Mouse (Mus musculus): Measurements from ENCODE around the gene Shcbp1l. TPM values are rescaled to one million over a fixed set of nuclear protein-coding genes. Genes with fewer than 3 reads are reported as not detected.
"Not testable (repeated sequence)": the region's sequence is repeated elsewhere in the genome, so short reads cannot be mapped to it uniquely, and the experiment has no call there.

The Shcbp1l gene
- polyA plus RNA-seq, 1 experiment from 2014 or later = 0.28 TPM

- ATAC-seq (ENCODE audit: insufficient read depth, low FRiP score, low read depth) = no peak
- Histone ChIP-seq H3K4me2 (no peak overlapping the region), H3K4me3 (replicated peaks) (no peak overlapping the region), H3K36me3 (peaks cover 48% of the 10 kb centered on the region), H3K9me3 (no peaks in the 10 kb centered on the region), H3K27ac (no peak overlapping the region), H3K4me1 (no peaks in the 10 kb centered on the region), H3K9ac (no peak overlapping the region), H3K27me3 (replicated peaks) (no peaks in the 10 kb centered on the region)
- 86% methylated on average over 1 of the region's 1 CpGs for WGBS
These were observed 36.8 kb downstream of the Shcbp1l start for GRCm38 (mm10) chr1:153461796-153462195.

DNA sequence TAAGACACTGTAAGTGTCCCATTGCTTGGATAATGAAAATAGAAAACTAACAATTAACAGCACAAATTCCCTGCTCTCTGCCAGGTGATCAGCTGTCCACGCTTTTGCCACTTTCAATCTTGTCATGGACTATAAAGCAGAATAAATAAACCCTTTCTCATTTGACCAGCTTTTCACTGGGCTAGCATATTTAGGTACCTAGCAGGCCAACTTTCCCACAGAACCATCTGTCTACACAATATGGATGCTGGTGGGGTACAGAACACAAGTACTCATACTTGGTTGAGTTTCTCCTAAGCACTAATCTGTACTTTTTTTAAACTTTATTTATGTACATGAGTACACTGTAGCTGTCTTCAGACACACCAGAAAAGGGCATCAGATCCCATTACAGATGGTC, 54.3 kb downstream of the Shcbp1l start:
- no peak overlapping the region for H3K9ac ChIP-seq
- no peak overlapping the region for H3K4me2 ChIP-seq
- ATAC-seq (ENCODE audit: insufficient read depth, low FRiP score, low read depth) = no peak
- H3K27me3 ChIP-seq (replicated peaks) = no peaks in the 10 kb centered on the region
- no peak overlapping the region for H3K27ac ChIP-seq
- no peaks in the 10 kb centered on the region for H3K9me3 ChIP-seq
- 87% methylated on average over 1 of the region's 1 CpGs for WGBS
- peaks cover 43% of the 10 kb centered on the region for H3K36me3 ChIP-seq
- no peak overlapping the region for H3K4me3 ChIP-seq (replicated peaks)
- no peaks in the 10 kb centered on the region for H3K4me1 ChIP-seq

- no peak overlapping the region for H3K9ac ChIP-seq
- no peaks in the 10 kb centered on the region for H3K9me3 ChIP-seq
- no peak overlapping the region for H3K4me2 ChIP-seq
- no peaks in the 10 kb centered on the region for H3K4me1 ChIP-seq
- no peak overlapping the region for H3K27ac ChIP-seq
- 49% methylated on average over 1 of the region's 1 CpGs for WGBS
- H3K4me3 ChIP-seq (replicated peaks) = no peak overlapping the region
- no peaks in the 10 kb centered on the region for H3K27me3 ChIP-seq (replicated peaks)
- peaks cover 39% of the 10 kb centered on the region for H3K36me3 ChIP-seq
- no peak for ATAC-seq (ENCODE audit: insufficient read depth, low FRiP score, low read depth)
These were observed 55.5 kb downstream of the Shcbp1l start for GRCm38 (mm10) chr1:153480386-153481024.

GRCm38 (mm10) chr1:153481025-153481412, 56.1 kb downstream of the Shcbp1l start:
- ATAC-seq (ENCODE audit: insufficient read depth, low FRiP score, low read depth) = no peak
- H3K9me3 ChIP-seq = no peaks in the 10 kb centered on the region
- H3K4me2 ChIP-seq = no peak overlapping the region
- H3K4me1 ChIP-seq = peaks cover under 1% of the 10 kb centered on the region; the same call in 1 of the 2 replicates
- no peak overlapping the region for H3K4me3 ChIP-seq (replicated peaks)
- peaks cover 39% of the 10 kb centered on the region for H3K36me3 ChIP-seq
- H3K27me3 ChIP-seq (replicated peaks) = no peaks in the 10 kb centered on the region
- WGBS = 80% methylated on average over 1 of the region's 1 CpGs
- no peak overlapping the region for H3K9ac ChIP-seq
- H3K27ac ChIP-seq = no peak overlapping the region

- no peak for ATAC-seq (ENCODE audit: insufficient read depth, low FRiP score, low read depth)
- WGBS = 39% methylated on average over 2 of the region's 2 CpGs
These were observed 60.3 kb downstream of the Shcbp1l start for GRCm38 (mm10) chr1:153485201-153485796.

DNA sequence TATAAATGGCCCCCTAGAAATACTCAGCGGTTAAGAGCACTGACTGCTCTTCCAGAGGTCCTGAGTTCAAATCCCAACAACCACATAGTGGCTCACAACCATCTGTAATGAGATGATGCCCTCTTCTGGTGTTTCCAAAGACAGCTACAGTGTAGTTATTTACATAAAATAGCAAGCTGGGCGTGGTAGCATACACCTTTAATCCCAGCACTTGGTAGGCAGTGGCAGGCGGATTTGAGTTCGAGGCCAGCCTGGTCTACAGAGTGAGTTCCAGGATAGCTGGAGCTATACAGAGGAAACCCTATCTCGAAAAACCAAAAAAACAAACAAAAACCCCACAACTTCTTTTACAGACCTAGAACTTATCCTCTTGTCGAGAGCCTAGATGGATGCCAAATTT, 61.2 kb downstream of the Shcbp1l start:
- Histone ChIP-seq H3K4me3 (replicated peaks) (peak overlapping the region; percentile 87), H3K36me3 (peaks cover 10% of the 10 kb centered on the region; the same call in 1 of the 2 replicates), H3K9ac (peak overlapping the region; percentile 94; the same call in 1 of the 2 replicates), H3K4me2 (peak overlapping the region; percentile 67)
- H3K9me3 ChIP-seq; H3K27me3 ChIP-seq (replicated peaks); ATAC-seq (ENCODE audit: insufficient read depth, low FRiP score, low read depth); H3K27ac ChIP-seq; H3K4me1 ChIP-seq: not testable (repeated sequence)
- 6% methylated on average over 6 of the region's 6 CpGs for WGBS

More at GRCm38 (mm10) chr1:153485201-153485796, 60.3 kb downstream of the Shcbp1l start:
- Histone ChIP-seq H3K36me3 (peaks cover 17% of the 10 kb centered on the region), H3K4me1 (peaks cover 4% of the 10 kb centered on the region; the same call in 1 of the 2 replicates), H3K27ac (no peak overlapping the region), H3K4me2 (peak overlapping the region; percentile 67), H3K27me3 (replicated peaks) (no peaks in the 10 kb centered on the region), H3K9me3 (no peaks in the 10 kb centered on the region), H3K4me3 (replicated peaks) (peak overlapping the region; percentile 19), H3K9ac (no peak overlapping the region)

DNA sequence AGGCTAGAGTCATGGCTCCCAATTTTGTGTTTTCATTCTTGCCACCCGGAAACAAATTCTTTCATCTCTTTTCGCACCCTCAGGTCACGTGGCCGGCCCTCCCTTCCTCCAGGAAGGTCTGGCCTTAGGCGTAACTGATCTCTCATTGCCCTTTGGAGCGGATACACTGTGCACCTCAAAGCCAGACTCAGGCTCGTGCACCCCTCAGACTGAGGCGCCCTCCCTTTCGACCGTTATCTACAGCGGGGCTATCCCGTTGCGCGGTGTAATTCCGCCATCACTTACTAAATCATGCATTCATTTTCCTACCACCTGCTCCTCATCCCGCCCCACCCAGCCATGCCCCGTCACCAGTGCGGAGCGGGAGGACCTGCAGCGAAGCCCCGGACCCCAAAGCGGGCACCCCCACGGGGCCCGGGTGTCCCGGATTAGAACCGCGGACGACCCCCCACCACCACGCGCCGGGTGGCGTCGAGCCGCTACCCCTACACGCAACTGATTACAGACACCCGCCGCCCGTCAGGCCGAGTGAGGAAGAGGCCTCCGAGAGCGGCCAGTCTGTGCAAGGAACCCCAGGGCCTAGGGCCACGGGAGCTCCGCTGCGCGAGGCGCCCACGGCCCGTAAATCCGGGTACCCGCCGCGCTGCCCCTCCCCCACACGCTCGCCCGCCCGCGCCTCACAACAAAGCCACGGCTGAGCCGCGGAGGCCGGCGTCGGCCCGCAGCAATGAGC, 62.0 kb downstream of the Shcbp1l start:
- Histone ChIP-seq H3K27ac (peak overlapping the region; percentile 87), H3K4me1 (peaks cover 4% of the 10 kb centered on the region; the same call in 1 of the 2 replicates), H3K36me3 (peaks cover 8% of the 10 kb centered on the region; the same call in 1 of the 2 replicates), H3K27me3 (replicated peaks) (no peaks in the 10 kb centered on the region), H3K9me3 (no peaks in the 10 kb centered on the region), H3K4me3 (replicated peaks) (peak overlapping the region; percentile 87), H3K4me2 (peak overlapping the region; percentile 67), H3K9ac (peak overlapping the region; percentile 94)
- peak; percentile 74 for ATAC-seq (ENCODE audit: insufficient read depth, low FRiP score, low read depth)
- WGBS = under 1% methylated on average over 64 of the region's 64 CpGs

GRCm38 (mm10) chr1:153487500-153487879, 62.5 kb downstream of the Shcbp1l start, which contains the start of gene Dhx9:
TSS of gene Dhx9 (minus strand) at chr1:153487660.
- no peaks in the 10 kb centered on the region for H3K9me3 ChIP-seq
- H3K4me1 ChIP-seq = peaks cover 4% of the 10 kb centered on the region; the same call in 1 of the 2 replicates
- peak; percentile 90 for ATAC-seq (ENCODE audit: insufficient read depth, low FRiP score, low read depth)
- H3K27ac ChIP-seq = peak within 1 kb of the TSS; percentile 87
- under 1% methylated on average over 35 of the region's 35 CpGs for WGBS
- peak within 1 kb of the TSS; percentile 67 for H3K4me2 ChIP-seq
- H3K4me3 ChIP-seq (replicated peaks) = peak within 1 kb of the TSS; percentile 87
- H3K27me3 ChIP-seq (replicated peaks) = no peaks in the 10 kb centered on the region
- H3K9ac ChIP-seq = peak within 1 kb of the TSS; percentile 94
- peaks cover 6% of the 10 kb centered on the region; the same call in 1 of the 2 replicates for H3K36me3 ChIP-seq

DNA sequence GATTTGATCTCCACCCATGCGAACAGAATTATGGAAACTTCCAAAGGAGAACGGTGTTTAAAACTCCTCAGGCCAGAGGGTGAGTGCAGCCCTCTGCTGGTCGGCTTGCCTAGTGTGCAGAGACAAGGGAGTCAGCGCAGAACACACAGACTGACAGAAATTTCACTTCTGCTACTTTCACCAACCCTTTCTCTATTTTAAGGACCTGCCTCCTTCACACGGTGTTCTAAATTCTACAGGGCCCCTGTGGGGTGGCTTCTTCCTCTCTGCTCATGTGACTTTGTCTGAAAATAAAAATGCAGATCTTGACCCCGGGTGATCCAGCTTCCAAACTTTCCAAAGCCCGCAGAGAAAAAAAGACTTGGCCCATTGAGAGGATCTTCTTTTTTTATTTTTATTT, 64.2 kb downstream of the Shcbp1l start:
- 54% methylated on average over 7 of the region's 7 CpGs for WGBS
- no peaks in the 10 kb centered on the region for H3K27me3 ChIP-seq (replicated peaks)
- H3K27ac ChIP-seq = no peak overlapping the region
- H3K36me3 ChIP-seq = no peaks in the 10 kb centered on the region
- ATAC-seq (ENCODE audit: insufficient read depth, low FRiP score, low read depth) = no peak
- H3K4me2 ChIP-seq = no peak overlapping the region
- peaks cover 4% of the 10 kb centered on the region; the same call in 1 of the 2 replicates for H3K4me1 ChIP-seq
- no peaks in the 10 kb centered on the region for H3K9me3 ChIP-seq
- H3K4me3 ChIP-seq (replicated peaks) = no peak overlapping the region
- no peak overlapping the region for H3K9ac ChIP-seq

DNA sequence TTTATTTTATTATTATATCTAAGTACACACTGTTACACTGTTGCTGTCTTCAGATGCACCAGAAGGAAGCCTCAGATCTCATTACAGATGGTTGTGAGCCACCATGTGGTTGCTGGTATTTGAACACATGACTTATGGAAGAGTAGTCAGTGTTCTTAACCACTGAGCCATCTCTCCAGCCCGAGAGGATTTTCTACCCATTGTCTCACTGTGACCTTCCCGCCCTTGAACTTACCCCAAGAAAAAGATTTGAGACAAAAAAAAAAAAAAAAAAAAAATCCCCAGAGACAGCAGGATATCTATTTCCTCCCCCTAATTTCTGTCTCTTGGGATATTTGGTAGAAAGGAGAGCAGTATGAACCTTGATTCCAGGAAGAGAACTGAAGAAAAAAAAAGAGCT, 64.6 kb downstream of the Shcbp1l start:
- no peak overlapping the region for H3K4me3 ChIP-seq (replicated peaks)
- no peak overlapping the region for H3K9ac ChIP-seq
- no peaks in the 10 kb centered on the region for H3K9me3 ChIP-seq
- no peak overlapping the region for H3K27ac ChIP-seq
- H3K36me3 ChIP-seq = no peaks in the 10 kb centered on the region
- no peaks in the 10 kb centered on the region for H3K27me3 ChIP-seq (replicated peaks)
- H3K4me1 ChIP-seq = peaks cover 4% of the 10 kb centered on the region; the same call in 1 of the 2 replicates
- ATAC-seq (ENCODE audit: insufficient read depth, low FRiP score, low read depth) = no peak
- WGBS = 58% methylated on average over 2 of the region's 2 CpGs
- no peak overlapping the region for H3K4me2 ChIP-seq

DNA sequence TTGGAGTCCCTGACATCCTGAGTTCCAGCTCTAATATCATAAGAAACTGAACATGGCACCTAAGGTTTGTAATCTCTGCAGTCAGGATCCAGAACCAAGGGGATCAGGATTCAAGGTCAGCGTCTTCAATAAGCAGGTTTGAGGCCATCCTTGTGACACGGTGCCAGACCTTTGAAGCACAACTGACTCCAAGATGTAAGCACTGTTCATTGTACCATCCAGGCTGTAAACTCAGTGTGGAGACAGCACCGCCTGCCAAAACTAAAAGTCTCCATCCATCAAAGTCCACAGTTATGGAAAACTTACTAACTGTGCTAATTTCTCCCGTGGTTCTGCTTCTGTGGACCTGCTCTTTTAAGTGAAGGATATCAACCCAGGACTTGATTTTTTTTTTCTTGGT, 65.0 kb downstream of the Shcbp1l start:
- Histone ChIP-seq H3K27ac (no peak overlapping the region), H3K4me2 (no peak overlapping the region), H3K9me3 (no peaks in the 10 kb centered on the region), H3K9ac (no peak overlapping the region), H3K36me3 (no peaks in the 10 kb centered on the region), H3K4me3 (replicated peaks) (no peak overlapping the region), H3K27me3 (replicated peaks) (no peaks in the 10 kb centered on the region), H3K4me1 (peaks cover 4% of the 10 kb centered on the region; the same call in 1 of the 2 replicates)
- ATAC-seq (ENCODE audit: insufficient read depth, low FRiP score, low read depth) = no peak
- 74% methylated on average over 4 of the region's 4 CpGs for WGBS

GRCm38 (mm10) chr1:153491345-153491744, 66.4 kb downstream of the Shcbp1l start:
- H3K4me1 ChIP-seq = 0 out of 2 replicates have a peak, but pooled peaks cover under 1% of the 10 kb centered on the region
- no peak for ATAC-seq (ENCODE audit: insufficient read depth, low FRiP score, low read depth)
- no peaks in the 10 kb centered on the region for H3K9me3 ChIP-seq

More at GRCm38 (mm10) chr1:153491345-153491744, 66.4 kb downstream of the Shcbp1l start:
- H3K27ac ChIP-seq = no peak overlapping the region
- H3K4me3 ChIP-seq (replicated peaks) = no peak overlapping the region
- WGBS = 85% methylated on average over 2 of the region's 2 CpGs
- no peak overlapping the region for H3K9ac ChIP-seq
- no peak overlapping the region for H3K4me2 ChIP-seq
- H3K36me3 ChIP-seq = no peaks in the 10 kb centered on the region
- no peaks in the 10 kb centered on the region for H3K27me3 ChIP-seq (replicated peaks)
